Mouse (Mus musculus): Measurements from ENCODE around the gene Ccdc18. TPM values are rescaled to one million over a fixed set of nuclear protein-coding genes. Genes with fewer than 3 reads are reported as not detected.
"Not testable (repeated sequence)": the region's sequence is repeated elsewhere in the genome, so short reads cannot be mapped to it uniquely, and the experiment has no call there.

The Ccdc18 gene
- polyA plus RNA-seq, 1 experiment from 2014 or later = 3.6 TPM

DNA sequence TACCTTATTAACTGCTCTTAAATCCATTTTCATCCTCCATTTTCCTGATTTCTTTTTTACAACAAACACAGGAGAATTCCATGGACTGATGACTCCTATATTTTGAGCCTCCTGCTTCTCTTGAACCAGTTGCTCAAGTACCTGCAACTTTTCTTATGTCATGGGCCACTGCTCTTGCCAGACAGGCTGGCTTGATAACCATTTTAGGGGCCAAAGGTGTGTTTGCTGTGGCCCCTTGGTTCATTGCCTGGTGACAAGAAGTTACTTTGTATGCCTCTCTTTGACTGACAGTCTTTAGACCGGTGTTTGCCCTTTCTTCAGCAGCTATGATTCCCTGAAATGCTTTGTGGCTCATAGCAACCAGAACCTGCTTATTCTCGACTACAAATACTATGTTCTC lies 117.4 kb downstream of the Ccdc18 start:
- CTCF ChIA-PET = no interaction called here
- peaks cover 12% of the 10 kb centered on the region for H3K27me3 ChIP-seq
- DNase-seq (ENCODE audit: low read depth, low spot score) (no peak), ATAC-seq (no peak)
- in situ Hi-C loops (cut with MboI; ENCODE audit: low pct_unique_long_range_greater_than_20kb) = no loop called here
- no peak for TF ChIP-seq CTCF (IDR thresholded peaks at IDR 0.05)
- POLR2A ChIA-PET = no interaction called here

DNA sequence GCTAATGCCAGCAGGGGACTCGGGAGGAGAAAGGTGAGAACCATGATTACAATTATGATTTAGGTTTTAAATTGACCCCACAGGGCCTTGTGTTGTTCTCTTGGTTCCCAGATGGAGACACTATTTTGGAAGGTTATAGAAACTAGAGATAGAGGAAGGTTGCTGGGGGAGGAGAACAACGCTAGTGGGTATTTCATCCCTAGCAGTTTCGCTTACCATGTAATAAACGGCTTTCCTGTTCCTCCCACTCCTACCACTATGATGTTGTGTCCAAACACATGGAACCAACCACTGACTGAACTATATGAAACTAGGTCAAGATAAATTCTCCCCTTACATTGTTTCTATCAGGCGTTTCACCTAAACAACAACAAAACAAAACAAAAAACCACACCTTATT lies 122.6 kb downstream of the Ccdc18 start:
- ChIA-PET CTCF (no interaction called here), POLR2A (interaction anchor here (0.6 kb wide), 1 partner anchor 13 kb away, joined by 3 read pairs; the partner anchor contains the start of gene Dr1)
- ATAC-seq = no peak
- DNase-seq (ENCODE audit: low read depth, low spot score) = no peak
- no peak for TF ChIP-seq CTCF (IDR thresholded peaks at IDR 0.05)
- peaks cover 18% of the 10 kb centered on the region for H3K27me3 ChIP-seq
- in situ Hi-C loops (cut with MboI; ENCODE audit: low pct_unique_long_range_greater_than_20kb) = no loop called here

DNA sequence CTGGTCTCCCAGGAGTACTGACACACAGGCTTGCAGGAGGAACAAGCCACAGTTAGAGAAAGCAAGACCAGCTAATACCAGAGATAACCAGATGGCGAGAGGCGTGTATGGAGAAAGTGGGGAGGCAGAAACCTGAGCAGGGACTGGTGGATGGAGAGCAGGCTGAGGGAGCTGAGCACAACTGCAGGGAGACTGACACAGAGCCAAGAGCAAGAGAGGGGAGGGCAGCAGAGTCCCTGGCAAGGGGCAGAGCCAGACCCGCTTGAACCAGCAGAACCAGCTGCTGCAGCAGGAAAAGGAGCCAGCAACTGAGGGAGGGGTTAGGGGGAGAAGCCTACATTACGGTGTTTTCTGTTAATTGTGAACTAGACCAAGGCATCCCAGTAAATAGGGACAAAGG lies 130.0 kb downstream of the Ccdc18 start:
- CTCF ChIA-PET = interaction anchor here (1.5 to 2.6 kb wide), 2 partner anchors 10 to 72 kb away, joined by 3 to 7 read pairs; no protein-coding TSS in a partner anchor
- DNase-seq (ENCODE audit: low read depth, low spot score) (no peak), ATAC-seq (no peak)
- TF ChIP-seq CTCF (IDR thresholded peaks at IDR 0.05) = no peak
- in situ Hi-C loops (cut with MboI; ENCODE audit: low pct_unique_long_range_greater_than_20kb) = no loop called here
- peaks cover 10% of the 10 kb centered on the region for H3K27me3 ChIP-seq
- POLR2A ChIA-PET = no interaction called here

DNA sequence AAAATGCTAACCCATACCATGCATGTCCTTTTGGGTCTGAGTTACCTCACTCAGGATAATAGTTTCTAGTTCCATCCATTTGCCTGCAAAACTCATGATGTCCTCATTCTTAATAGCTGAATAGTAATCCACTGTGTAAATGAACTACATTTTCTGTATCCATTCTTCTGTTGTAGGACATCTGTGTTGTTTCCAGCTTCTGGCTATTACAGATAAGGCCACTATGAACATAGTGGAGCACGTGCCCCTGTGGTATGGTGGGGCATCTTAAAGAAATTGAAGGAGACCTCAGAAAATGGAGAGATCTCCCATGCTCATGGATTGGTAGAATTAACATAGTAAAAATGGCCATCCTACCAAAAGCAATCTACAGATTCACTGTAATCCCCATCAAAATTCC lies 131.1 kb downstream of the Ccdc18 start:
- DNase-seq (ENCODE audit: low read depth, low spot score); ATAC-seq; POLR2A ChIA-PET; in situ Hi-C loops (cut with MboI; ENCODE audit: low pct_unique_long_range_greater_than_20kb): not testable (repeated sequence)
- H3K27me3 ChIP-seq = peaks cover 10% of the 10 kb centered on the region
- CTCF ChIA-PET = interaction anchor here (1.1 to 2.6 kb wide), 2 partner anchors 9 to 11 kb away, joined by 3 to 7 read pairs; no protein-coding TSS in a partner anchor

- no peak for TF ChIP-seq CTCF (IDR thresholded peaks at IDR 0.05)
- in situ Hi-C loops (cut with MboI; ENCODE audit: low pct_unique_long_range_greater_than_20kb) = no loop called here
- ATAC-seq = no peak
Measured at GRCm38 (mm10) chr5:108266990-108267389, 134.3 kb downstream of the Ccdc18 start.

GRCm38 (mm10) chr5:108268127-108269062 lies 135.7 kb downstream of the Ccdc18 start, which contains the start of gene Dr1:
Dr1 (plus strand) TSS chr5:108268897.
- ChIA-PET CTCF (interaction anchor here (0.7 to 2.5 kb wide), 9 partner anchors 9 to 58 kb away, joined by 3 to 8 read pairs (median 3); no protein-coding TSS in a partner anchor), POLR2A (interaction anchor here (0.9 to 3.0 kb wide), 3 partner anchors 11 to 54 kb away, joined by 3 to 11 read pairs (median 3); no protein-coding TSS in a partner anchor)
- DNase-seq (ENCODE audit: low read depth, low spot score) (peak; percentile 41), ATAC-seq (peak; percentile 95)
- in situ Hi-C loops (cut with MboI; ENCODE audit: low pct_unique_long_range_greater_than_20kb) = no loop called here
- H3K27me3 ChIP-seq = no peaks in the 10 kb centered on the region
- TF ChIP-seq CTCF (IDR thresholded peaks at IDR 0.05) = no peak

More at GRCm38 (mm10) chr5:108266990-108267389, 134.3 kb downstream of the Ccdc18 start:
- DNase-seq (ENCODE audit: low read depth, low spot score) = no peak
- no peaks in the 10 kb centered on the region for H3K27me3 ChIP-seq
- ChIA-PET POLR2A (interaction anchor here (3.0 kb wide), 1 partner anchor 9 kb away, joined by 11 read pairs; no protein-coding TSS in a partner anchor), CTCF (interaction anchor here (1.3 to 2.5 kb wide), 4 partner anchors 9 to 45 kb away, joined by 3 to 8 read pairs (median 3); partner anchors contain the start of gene Pigg)

DNA sequence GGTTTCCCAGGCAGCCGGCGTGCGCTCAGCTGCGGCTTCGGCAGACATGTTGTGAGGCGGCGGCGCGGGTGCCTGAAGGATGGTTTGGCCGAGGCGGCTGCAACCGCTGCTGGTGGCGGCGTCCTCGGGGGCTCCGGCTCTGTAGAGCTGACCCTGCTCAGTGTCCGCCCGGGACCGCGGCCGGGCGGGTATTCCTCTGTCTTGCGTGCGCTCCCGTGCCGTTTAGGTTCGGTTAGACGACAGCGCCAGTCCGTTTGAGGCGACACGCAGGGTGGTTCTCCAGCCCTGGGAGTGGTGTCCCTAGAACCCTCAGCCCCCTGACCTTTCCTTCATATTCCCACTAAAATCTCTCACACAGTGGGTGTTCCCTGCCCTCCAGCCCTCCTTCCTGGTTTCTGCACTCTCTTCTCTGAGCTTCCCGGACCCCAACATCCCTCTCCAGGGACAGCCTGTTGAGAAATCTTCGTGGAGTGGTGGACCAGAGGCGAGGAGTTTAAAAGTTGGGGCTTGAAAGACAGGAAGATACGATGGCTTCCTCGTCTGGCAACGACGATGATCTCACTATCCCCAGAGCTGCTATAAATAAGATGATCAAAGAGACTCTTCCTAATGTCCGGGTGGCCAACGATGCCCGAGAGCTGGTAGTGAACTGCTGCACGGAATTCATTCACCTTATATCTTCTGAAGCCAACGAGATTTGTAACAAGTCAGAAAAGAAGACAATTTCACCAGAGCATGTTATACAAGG lies 136.6 kb downstream of the Ccdc18 start:
- no peak for TF ChIP-seq CTCF (IDR thresholded peaks at IDR 0.05)
- POLR2A ChIA-PET = interaction anchor here (0.9 to 3.0 kb wide), 2 partner anchors 11 to 55 kb away, joined by 3 to 11 read pairs; no protein-coding TSS in a partner anchor
- CTCF ChIA-PET = interaction anchor here (0.7 to 1.5 kb wide), 3 partner anchors 8 to 43 kb away, joined by 3 read pairs; no protein-coding TSS in a partner anchor
- no peaks in the 10 kb centered on the region for H3K27me3 ChIP-seq
- DNase-seq (ENCODE audit: low read depth, low spot score) = no peak
- peak; percentile 60 for ATAC-seq
- in situ Hi-C loops (cut with MboI; ENCODE audit: low pct_unique_long_range_greater_than_20kb) = no loop called here

GRCm38 (mm10) chr5:108269811-108270151 lies 137.1 kb downstream of the Ccdc18 start:
- no peak for DNase-seq (ENCODE audit: low read depth, low spot score)
- H3K27me3 ChIP-seq = no peaks in the 10 kb centered on the region
- ChIA-PET POLR2A (interaction anchor here (3.0 kb wide), 1 partner anchor 12 kb away, joined by 11 read pairs; no protein-coding TSS in a partner anchor), CTCF (no interaction called here)
- no peak for ATAC-seq
- TF ChIP-seq CTCF (IDR thresholded peaks at IDR 0.05) = no peak
- in situ Hi-C loops (cut with MboI; ENCODE audit: low pct_unique_long_range_greater_than_20kb) = no loop called here

GRCm38 (mm10) chr5:108270415-108270814 lies 137.7 kb downstream of the Ccdc18 start:
- TF ChIP-seq CTCF (IDR thresholded peaks at IDR 0.05) = no peak
- CTCF ChIA-PET = no interaction called here
- DNase-seq (ENCODE audit: low read depth, low spot score) (no peak), ATAC-seq (no peak)
- in situ Hi-C loops (cut with MboI; ENCODE audit: low pct_unique_long_range_greater_than_20kb) = no loop called here
- H3K27me3 ChIP-seq = no peaks in the 10 kb centered on the region
- POLR2A ChIA-PET = no interaction called here

- CTCF ChIA-PET = interaction anchor here (0.7 to 0.9 kb wide), 2 partner anchors 12 to 51 kb away, joined by 3 to 4 read pairs; no protein-coding TSS in a partner anchor
- POLR2A ChIA-PET; ATAC-seq; in situ Hi-C loops (cut with MboI; ENCODE audit: low pct_unique_long_range_greater_than_20kb); H3K27me3 ChIP-seq; DNase-seq (ENCODE audit: low read depth, low spot score): not testable (repeated sequence)
Measured at GRCm38 (mm10) chr5:108271345-108271744, 138.7 kb downstream of the Ccdc18 start.

Other genes with a start within 250 kb of the Ccdc18 start
- 68.3 TPM for gene Rpl5, start 232.4 kb upstream of the Ccdc18 start, polyA plus RNA-seq (2021)
- gene Fam69a, start 145.8 kb upstream of the Ccdc18 start, polyA plus RNA-seq (2021) = 17.0 TPM
- 29.9 TPM for gene Mtf2, start 67.2 kb upstream of the Ccdc18 start, polyA plus RNA-seq (2021)
- gene Tmed5, start 255 bp upstream of the Ccdc18 start, polyA plus RNA-seq (2021) = 42.5 TPM
- 36.5 TPM for gene Dr1, start 136.0 kb downstream of the Ccdc18 start, polyA plus RNA-seq (2021)
- 17.0 TPM for gene Pigg, start 179.7 kb downstream of the Ccdc18 start, polyA plus RNA-seq (2021)
- gene Gm42517, start 235.0 kb downstream of the Ccdc18 start, polyA plus RNA-seq (2021) = 10.3 TPM

All from Patski (cell line).